Mouse (Mus musculus) megakaryocyte, embryonic 14.5 days (primary cell): ENCODE measurements around the gene Gm6034.

Experiments used
- FLI1 ChIP-seq: IDR thresholded peaks from 2 replicates; pipeline ENCODE4 v1.6.1; 2012; ENCODE audit warnings: low read length, inconsistent platforms, mixed read lengths
- GATA1 ChIP-seq: IDR thresholded peaks from 3 replicates; pipeline ENCODE4 v1.6.1; 2012; ENCODE audit warnings: mixed read lengths, low read length, inconsistent platforms, borderline replicate concordance

DNA sequence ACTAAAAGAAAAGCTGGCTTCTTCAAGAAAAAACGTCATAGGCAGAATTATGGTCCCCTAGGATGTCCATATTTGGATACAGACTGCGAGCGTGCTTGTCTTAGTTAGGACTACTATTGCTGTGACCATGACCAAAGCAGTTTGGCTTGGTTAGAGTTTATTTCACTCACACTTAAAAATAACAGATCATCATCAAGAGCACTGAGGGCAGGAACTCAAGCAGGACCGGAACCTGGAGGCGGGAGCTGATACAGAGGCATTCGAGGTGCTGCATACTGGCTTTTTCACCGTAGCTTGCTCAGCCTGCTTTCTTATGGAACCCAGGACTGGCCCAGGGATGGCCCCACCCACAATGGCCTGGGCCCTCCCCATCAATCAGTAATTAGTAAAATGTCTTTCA is 39.4 kb upstream of the Gm6034 start:
- no peak for TF ChIP-seq GATA1
- TF ChIP-seq FLI1 = no peak
